Mouse (Mus musculus): ENCODE data around the gene Loxl4. TPM values are rescaled to one million over a fixed set of nuclear protein-coding genes. Genes with fewer than 3 reads are reported as not detected.

The Loxl4 gene
- total RNA-seq (2015; ENCODE audit: low replicate concordance) (not detected in 2 replicates), total RNA-seq (2017; ENCODE audit: low replicate concordance) (not detected in 2 replicates)

DNA sequence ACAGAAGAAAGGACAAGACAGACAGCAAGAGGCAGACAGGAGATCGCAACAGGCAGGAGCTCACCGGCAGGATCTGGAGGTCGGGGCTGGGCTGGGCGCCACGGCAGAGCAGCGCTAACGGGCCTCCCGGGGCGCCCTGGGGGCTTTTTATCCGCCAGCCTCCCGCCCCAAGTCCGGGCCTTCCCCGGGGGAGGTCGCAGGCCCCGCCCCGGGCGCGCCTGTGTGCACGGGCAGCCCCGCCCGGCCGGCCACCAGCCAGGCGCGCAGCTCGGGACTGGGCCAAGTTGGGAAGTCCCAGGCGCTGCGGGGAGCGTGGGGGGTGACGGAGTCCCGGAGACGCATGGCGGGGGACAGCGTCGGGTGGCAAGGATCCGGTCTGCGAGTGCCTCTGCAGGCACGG lies at the start of gene Loxl4:
Loxl4 (minus strand) TSS at position 160 of the 400 bp plus-strand sequence.
- no peak for ATAC-seq (replicated peaks; ENCODE audit: low FRiP score, poor library complexity, severe bottlenecking)

DNA sequence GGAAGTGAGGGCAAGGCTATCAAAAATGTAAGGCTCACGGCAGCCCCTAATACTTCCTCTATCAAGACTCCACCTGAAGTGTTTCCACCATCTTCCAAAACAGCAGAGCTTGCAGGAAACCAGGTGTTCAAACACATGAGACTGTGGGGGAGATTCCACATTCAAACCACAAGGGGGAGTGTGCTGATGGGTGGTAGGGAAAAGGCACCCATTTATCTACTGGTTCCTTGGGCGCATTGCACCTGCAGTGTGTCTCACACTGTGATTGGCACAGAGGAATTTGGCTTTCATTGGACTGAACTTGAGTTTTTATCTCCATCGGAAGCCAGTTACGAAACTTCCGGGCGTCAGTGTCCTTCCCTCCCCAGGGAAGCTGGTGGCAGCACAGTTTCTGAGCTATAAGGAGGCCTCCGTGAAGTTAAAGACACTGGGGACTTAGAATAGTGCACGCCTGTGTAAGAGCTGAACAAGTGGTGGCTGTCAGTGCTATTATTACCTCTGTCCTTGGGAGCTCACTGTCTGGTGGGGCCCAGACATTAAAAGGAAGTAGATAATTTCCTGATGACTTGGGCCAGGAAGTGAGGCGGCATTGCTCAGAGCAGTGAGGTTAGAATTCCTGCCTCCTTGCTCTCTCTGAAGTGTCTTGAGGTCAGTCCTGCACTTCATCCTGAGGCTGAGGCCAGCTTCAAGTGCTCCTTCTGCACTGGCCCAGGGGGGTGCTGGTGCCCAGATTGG lies 49.0 kb upstream of the Loxl4 start:
- no peak for ATAC-seq (replicated peaks; ENCODE audit: low FRiP score, poor library complexity, severe bottlenecking)

DNA sequence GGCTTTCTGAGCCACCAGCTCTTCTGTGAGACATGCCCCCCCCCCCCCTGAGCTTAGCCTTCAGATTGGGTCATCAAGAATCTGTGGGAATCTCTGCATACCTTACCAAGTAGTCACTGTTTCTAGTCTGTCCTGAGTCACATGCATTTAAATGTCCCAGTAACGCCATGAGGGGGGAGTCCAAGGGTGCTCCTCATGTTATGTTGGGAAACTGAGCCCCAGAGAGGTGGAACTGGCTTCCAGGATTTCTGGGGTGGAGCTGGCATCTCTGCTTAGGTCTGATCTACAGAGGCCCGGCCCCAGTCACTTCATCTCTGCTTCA lies 47.6 kb upstream of the Loxl4 start:
- no peak for ATAC-seq (replicated peaks; ENCODE audit: low FRiP score, poor library complexity, severe bottlenecking)

DNA sequence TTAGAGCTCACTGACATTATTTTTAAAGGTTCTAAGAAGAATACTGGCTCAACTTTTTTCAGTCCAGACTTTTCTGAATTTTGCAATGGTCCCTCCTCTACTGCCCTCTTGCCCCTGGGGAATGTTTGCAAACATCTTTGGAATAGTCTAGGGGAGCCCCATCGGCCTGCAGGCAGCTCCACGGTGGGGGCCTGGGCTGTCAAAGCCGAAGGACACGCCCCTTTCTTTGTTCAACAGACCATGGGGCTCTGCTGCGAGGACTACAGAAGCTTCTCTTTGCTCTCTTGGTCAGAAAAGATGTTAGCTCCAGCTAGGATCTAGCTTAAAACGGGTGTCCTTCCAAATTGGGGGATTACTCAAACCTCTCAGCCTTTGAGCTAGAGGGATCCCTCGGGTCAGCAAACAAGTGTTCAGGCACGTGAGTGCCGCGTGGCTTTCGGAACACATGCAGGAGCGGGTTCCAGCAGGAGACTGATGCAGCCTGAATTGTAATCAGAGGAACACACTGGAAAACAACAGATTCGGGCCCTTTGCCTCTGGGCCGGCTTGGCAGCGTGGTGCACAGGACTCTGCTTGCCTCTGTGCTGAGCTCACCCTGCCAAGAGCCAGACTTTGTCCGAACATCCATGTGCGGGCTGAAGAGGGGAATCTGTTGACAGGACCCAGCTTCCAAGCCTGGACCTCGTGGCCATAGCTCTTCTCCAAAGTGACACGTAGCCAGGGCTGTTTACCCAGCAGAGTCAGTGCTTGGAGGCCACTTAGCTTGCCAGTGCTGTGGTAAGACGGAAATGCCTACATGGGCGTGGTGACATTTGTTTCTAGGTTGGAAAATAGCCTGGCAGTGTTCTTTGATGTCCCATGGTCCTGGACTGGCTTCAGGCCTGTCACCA lies 47.0 kb upstream of the Loxl4 start:
- ATAC-seq (replicated peaks; ENCODE audit: low FRiP score, poor library complexity, severe bottlenecking): no peak

DNA sequence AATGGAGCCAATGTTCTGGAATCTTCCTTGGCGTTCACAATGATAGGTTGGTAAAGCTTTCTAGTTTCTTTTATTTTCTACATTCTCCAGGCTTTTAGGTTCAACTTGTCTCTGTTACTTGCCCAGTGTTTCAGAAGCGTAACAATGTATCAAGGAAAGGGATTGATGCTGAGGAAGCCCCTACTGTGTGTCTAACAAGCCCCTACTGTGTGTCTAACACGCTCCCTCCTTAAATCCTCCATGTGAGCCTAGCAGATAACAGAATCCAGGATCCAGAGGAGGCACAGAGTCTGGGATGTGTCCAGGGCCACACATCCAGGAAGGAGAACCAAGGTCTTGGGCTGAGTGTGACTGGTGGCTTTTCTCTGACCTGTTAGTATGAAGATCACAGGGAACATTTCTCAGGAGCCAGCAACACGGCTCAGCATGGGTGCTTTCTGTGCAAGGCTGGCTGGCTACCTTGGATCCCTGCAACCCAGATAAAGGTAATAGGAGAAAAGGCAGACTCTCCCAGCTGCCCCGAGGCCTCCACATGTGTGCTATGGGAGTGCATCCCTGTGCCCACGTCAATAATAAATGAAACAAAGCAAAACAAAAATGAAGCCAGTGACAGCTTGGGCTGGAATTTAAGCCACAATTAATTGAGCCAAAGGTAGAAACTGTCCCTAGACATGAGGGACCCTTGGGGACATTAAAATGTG lies 46.0 kb upstream of the Loxl4 start:
- no peak for ATAC-seq (replicated peaks; ENCODE audit: low FRiP score, poor library complexity, severe bottlenecking)

DNA sequence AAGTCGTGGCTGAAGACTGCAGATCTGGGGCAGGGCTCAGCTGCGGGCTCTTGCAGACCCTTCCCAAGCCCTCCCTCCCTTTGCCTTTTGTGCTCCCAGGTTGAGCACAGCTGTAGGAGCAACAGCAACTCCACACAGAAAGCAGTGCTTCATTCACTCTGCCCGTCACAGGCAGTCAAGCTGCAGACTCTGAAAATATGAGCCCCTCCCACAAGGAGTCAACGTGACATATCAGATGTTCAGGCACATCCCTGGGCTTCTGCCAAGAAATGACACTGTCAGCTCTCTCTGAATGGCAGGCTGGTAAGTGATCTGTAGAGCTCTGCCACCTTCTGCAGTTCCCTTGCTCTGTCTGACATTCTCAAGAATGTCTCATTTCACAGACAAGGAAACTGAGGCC lies 45.2 kb upstream of the Loxl4 start:
- no peak for ATAC-seq (replicated peaks; ENCODE audit: low FRiP score, poor library complexity, severe bottlenecking)

DNA sequence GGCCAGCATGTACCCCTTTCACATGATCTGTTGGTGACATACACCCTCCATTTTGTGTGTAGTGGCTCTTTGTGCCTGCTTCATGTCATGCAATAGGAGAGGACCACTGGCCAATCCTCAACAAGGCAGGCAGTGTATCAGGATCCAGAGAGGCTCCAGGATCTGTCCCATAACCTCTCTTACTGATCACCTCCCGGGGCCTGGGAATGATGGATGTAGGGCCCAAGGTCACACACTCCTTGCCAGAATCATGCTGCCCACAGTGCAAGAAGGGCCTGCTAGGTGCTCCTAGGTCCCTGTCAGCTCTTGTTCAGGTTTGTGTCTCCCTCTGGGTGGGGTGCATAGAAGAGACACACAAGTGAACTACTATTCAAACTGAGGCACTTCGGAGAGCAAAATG lies 44.7 kb upstream of the Loxl4 start:
- ATAC-seq (replicated peaks; ENCODE audit: low FRiP score, poor library complexity, severe bottlenecking): no peak

DNA sequence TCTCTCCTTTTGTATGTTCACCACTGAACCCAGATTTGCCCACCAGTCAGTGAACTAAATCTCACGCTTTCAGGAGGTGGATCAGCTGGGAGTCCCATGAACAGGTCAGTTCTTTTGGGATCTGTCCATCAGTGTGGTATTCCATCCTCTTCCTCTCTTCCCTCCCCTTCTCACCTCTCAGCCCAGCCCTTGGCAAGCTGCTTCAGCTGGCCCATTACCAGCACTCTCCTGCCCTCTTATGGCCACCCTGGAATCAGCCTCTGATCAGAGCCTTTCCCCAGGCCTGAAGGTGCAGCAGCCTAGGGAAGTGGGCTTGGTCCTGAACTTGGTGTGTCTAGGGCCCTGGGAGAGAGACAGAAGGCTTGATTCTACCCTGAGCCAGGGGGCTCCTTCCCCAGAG lies 42.4 kb upstream of the Loxl4 start:
- ATAC-seq (replicated peaks; ENCODE audit: low FRiP score, poor library complexity, severe bottlenecking): no peak

DNA sequence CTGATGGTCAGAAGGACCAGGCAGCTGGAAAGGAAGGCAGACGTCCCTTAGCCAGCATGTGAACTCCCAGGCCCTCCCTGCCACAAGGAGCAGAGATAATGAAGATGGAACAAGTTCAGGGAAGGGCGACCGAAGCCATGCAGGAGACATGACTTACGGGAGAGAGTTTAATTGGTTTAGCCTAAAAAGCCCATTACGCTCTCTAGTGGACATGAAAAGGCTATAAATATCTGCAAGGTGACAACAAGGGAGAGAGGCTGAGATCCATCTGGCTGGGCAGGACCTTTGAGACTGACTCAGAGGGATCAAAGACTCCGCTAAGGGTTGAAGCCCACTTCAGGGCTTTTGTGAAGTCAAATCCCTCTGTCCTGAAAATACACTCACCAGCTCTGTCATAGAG lies 40.5 kb upstream of the Loxl4 start:
- no peak for ATAC-seq (replicated peaks; ENCODE audit: low FRiP score, poor library complexity, severe bottlenecking)

DNA sequence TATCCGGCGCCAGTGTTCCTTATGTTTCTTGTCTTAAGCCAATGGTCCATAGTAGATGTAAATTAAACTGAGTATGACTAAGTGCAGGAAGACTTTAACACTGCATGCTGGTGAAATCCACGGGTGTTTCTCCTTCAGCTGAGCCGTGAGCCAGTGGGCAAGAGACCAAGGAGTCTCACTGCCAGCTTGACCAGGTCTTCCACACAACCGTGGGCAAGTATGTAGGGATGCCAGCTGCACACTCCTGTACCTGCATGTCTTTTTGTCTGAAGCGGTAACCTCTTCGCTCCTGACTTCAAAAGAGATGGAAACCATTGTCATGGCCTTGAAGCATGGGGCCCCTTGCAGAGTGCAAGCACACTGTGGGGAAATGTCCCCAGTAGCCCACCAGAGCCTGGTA lies 39.8 kb upstream of the Loxl4 start:
- no peak for ATAC-seq (replicated peaks; ENCODE audit: low FRiP score, poor library complexity, severe bottlenecking)

DNA sequence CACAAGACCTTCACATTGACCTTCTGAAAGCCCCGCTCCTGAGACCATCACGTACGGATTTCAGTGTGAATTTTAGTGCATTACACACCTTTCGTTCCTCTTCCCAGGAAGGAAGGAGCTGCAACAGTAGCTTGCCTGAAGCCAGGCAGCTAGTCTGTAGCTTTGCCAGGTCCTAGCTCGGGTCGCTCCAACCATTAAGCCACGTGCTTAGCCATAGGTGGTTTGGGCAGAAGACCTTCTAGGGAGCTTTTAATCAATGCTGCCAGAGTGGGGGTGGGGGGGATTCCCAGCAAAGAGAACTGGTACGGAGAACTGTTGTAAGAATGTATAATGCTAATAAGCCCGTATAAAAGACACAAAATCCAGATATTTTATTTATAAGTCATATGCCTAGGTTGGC lies 27.6 kb upstream of the Loxl4 start:
- ATAC-seq (replicated peaks; ENCODE audit: low FRiP score, poor library complexity, severe bottlenecking): no peak

DNA sequence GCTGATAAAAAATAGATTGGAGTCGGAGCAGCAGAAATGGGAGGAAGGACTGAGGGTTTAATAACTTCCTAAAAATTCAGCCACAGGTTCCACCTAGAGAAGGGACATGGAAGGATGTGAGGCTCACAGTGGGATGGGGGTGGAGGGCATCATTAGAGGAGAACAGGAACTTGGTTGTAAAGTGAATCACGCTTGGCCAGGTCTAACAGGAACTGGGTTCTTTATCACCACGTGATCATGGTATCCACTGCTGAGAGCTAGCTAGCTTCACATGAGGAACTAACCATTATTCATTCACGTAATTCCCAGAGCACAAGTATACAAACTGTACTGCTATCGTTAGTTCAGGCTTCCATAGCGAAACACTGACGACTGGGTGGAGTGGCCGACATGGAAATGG lies 26.9 kb upstream of the Loxl4 start:
- ATAC-seq (replicated peaks; ENCODE audit: low FRiP score, poor library complexity, severe bottlenecking): no peak

DNA sequence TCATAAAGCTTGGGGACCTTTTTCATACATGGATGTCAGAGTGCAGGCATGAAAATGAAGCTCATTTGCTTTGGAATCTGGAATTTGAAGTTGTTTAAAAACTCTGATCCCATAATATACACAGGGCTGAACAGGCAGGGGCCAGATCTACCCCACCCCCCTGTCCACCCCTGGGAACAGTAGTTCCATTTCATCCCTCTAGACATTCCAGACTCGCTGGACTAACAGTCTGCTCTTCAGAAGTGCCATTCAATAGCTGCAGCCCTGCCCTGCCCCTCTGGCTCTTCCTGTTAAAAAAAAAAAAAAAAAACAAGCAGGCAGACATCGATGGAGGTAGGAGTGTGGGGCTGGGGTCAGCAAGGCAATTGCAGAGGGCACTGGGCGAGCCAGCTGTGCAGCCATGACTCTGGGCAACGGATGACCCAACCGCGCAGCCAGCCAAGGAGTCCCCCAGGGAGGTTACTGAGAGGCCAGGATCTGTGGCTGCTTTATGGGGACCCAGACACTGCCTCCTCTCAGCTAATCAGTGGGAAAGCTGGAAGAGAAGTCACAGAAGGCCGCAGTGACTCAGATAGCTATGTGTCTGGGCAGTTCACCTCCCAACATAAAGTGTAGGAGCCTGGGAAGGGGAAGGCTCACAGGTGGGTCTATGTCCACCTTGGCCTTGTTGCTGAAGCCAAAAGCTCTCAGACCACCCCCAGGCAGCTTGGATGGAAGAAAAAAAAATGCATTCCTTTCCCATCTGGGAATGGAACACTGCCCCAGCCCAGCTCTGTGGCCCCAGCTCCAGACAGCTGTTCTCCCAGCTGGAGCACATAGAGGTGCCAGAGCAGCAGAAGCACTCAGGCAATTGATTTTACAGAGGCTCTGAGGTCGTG lies 26.2 kb upstream of the Loxl4 start:
- no peak for ATAC-seq (replicated peaks; ENCODE audit: low FRiP score, poor library complexity, severe bottlenecking)

DNA sequence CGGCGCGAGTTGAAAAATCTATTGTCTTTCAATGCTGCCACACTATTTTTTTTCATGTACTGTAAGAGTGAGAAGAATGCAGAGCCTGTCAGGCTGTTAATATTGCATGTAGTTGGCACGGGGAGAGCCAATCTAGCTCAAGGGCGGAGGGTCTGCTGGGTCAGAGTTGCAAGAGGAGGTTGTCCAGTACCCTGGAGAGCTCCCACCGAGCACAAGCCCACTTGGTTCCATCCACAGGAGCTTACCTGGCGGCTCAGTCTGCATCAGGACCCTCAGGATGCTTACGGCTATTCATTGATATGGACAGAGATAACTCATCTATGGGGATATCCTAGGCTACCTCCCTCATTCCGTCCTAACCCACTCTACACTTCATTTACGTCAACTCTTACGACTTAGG lies 24.0 kb upstream of the Loxl4 start:
- no peak for ATAC-seq (replicated peaks; ENCODE audit: low FRiP score, poor library complexity, severe bottlenecking)

DNA sequence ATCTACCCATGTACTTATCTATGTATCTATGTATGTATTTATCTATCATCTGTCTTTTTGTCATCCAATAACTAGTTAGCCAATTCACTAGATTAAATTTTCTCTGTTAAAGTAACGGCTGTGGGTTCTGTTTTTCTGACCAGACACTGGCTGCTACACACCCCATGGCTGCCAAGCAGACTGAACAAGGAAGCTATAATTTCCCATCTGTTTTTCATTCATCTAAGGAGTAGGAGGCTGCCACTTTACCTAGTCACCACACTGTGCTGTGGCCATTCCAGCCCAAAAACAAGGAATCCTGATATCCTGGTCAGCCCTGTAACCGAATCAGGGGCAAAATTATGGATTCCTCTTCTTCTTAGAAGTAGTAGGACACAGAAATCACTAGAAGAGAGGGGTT lies 21.0 kb upstream of the Loxl4 start:
- ATAC-seq (replicated peaks; ENCODE audit: low FRiP score, poor library complexity, severe bottlenecking): no peak

DNA sequence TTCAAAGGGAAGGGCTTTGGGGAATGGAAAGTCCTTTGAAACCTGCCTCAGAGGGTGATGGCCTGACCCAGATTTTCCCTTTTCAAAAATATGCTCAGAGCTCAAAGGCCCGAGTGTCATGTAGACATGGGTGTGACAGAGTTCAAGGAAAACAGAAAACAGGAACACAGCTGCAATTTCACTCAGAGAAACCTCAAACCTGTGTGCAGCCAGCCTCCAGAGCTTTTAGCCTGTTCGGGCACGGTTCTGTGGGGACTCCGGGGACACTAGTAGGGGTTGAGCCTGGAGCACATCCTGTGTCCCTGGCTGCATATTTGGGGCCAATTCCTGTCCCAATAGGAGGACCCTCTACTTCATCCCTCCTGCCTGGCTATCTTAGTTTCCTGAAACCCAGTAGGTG lies 19.7 kb upstream of the Loxl4 start:
- no peak for ATAC-seq (replicated peaks; ENCODE audit: low FRiP score, poor library complexity, severe bottlenecking)

DNA sequence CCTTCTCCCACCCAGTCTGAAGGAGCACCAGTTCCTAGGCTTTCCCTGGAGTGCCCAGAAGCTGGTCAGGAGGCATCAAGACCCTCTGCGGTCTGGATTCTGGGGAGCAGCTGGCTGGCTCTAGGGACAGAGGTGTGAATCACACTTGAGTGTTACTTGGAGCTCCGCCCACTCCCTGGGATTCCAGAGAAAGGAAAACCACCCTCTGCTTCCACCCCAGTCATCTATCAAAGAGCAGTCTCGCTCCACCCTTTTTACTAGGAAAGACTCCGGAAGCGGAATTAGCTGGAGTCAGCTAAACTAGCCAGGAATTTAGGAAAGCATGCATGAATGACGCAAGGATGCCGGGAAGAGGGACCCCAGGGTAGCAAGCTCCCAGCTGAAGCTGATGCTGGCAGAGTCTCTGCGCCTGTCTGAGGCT lies 18.9 kb upstream of the Loxl4 start:
- no peak for ATAC-seq (replicated peaks; ENCODE audit: low FRiP score, poor library complexity, severe bottlenecking)

DNA sequence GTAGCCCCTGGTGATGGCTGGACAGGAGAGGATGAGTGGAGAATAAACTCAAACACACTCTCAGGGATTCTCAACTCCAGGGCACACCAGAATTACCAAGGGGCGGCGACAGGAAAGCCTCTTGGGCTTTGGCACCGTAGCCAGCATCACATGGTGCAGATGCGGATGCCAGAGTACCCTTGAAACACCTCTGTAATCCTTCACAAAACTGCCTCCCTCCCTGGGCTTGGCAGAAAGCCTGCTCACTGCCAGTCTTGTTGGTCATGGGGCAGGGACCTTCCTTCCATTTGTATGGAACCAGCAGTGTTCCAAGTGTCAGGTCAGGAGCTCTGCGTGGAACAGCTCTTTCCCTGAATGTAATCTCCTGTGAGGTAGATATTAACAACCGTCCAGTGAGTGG lies 15.5 kb upstream of the Loxl4 start:
- no peak for ATAC-seq (replicated peaks; ENCODE audit: low FRiP score, poor library complexity, severe bottlenecking)

DNA sequence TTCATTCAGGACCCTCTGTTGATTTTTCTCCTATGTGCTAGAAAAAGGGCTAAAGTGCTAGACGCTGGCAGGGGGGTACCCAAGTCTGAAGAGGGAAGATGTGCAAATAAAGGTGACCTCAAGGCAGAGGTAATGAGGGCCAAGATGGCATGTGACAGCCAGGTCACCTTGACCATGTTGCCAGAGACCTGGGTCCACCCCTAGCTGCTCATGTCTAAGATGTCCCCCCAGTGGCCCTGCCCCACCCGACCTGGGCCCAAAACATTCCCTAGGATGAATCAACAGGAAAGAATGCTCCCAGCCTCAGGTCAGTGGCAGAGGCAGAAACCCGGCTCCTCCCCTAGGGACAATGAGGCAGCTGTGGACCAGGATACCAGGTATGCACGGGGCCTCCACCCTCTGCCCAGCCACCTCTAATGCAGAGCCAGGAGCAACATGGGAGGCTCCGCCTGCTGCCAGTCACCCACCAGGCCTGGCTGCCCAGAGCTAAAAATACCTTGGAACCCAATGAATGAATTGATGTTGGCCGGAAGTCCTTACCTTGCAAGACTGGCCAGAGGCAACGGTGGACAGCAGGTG lies 1.1 kb upstream of the Loxl4 start:
- ATAC-seq (replicated peaks; ENCODE audit: low FRiP score, poor library complexity, severe bottlenecking): no peak
